Mouse (Mus musculus) myocyte (in vitro differentiated cells): ENCODE measurements around the gene Otx1. TPM values are rescaled to one million over a fixed set of nuclear protein-coding genes. Genes with fewer than 3 reads are reported as not detected.

Experiments
- H3K27me3 ChIP-seq: one replicate; pipeline ENCODE4 v1.6.1; 2011; ENCODE audit not compliant: control insufficient read depth, insufficient read depth, insufficient read length
- H3K36me3 ChIP-seq: one replicate; pipeline ENCODE4 v1.6.1; 2011; ENCODE audit not compliant: control insufficient read depth, insufficient read depth
- H3K4me2 ChIP-seq: one replicate; pipeline ENCODE4 v1.6.1; 2011; ENCODE audit warnings: low read depth, control low read depth
- H3K4me3 ChIP-seq: one replicate; pipeline ENCODE4 v1.5.1; 2011; ENCODE audit warnings: mild to moderate bottlenecking, control low read depth, moderate library complexity
- H3K79me2 ChIP-seq: one replicate; pipeline ENCODE4 v1.6.1; 2011; ENCODE audit not compliant: control insufficient read depth, insufficient read depth
- H3ac ChIP-seq: one replicate; pipeline ENCODE4 v1.6.1; 2011; ENCODE audit not compliant: control insufficient read depth, insufficient read length
- CEBPB ChIP-seq: IDR thresholded peaks from 2 replicates; pipeline ENCODE4 v1.6.1; 2011; ENCODE audit warnings: mild to moderate bottlenecking, moderate library complexity; ENCODE audit not compliant: poor library complexity, insufficient read depth, severe bottlenecking
- E2F4 ChIP-seq: IDR thresholded peaks from one replicate; pipeline ENCODE4 v1.6.1; 2011; ENCODE audit warnings: mild to moderate bottlenecking, control low read depth, moderate library complexity; ENCODE audit not compliant: insufficient read depth
- MAX ChIP-seq: IDR thresholded peaks from one replicate; pipeline ENCODE4 v1.6.1; 2011; ENCODE audit warnings: low read depth, mild to moderate bottlenecking, control low read depth
- MYOD1 ChIP-seq, 3 experiments: IDR thresholded peaks; one replicate each; pipeline ENCODE4 v1.6.1; 2011; ENCODE audit warnings: control low read depth in 2 of 3, low read depth in 2 of 3, mild to moderate bottlenecking in 2 of 3, moderate library complexity in 1 of 3; ENCODE audit not compliant: insufficient read length in 2 of 3, control insufficient read depth in 1 of 3
- MYOG ChIP-seq, 3 experiments: IDR thresholded peaks; one replicate each; pipeline ENCODE4 v1.6.1; 2011; ENCODE audit warnings: control low read depth in 2 of 3, low read depth in 2 of 3, mild to moderate bottlenecking in 2 of 3; ENCODE audit not compliant: insufficient read length in 2 of 3, control insufficient read depth in 1 of 3, insufficient read depth in 1 of 3
- POLR2A ChIP-seq: IDR thresholded peaks from one replicate; pipeline ENCODE4 v1.6.1; 2011; ENCODE audit warnings: low read depth, mild to moderate bottlenecking, control low read depth, moderate library complexity; ENCODE audit not compliant: insufficient read length
- POLR2AphosphoS2 ChIP-seq: IDR thresholded peaks from one replicate; pipeline ENCODE4 v1.6.1; 2011; ENCODE audit warnings: low read depth, control low read depth; ENCODE audit not compliant: insufficient read length
- REST ChIP-seq: IDR thresholded peaks from one replicate; pipeline ENCODE4 v1.6.1; 2011; ENCODE audit warnings: mild to moderate bottlenecking, control low read depth, moderate library complexity; ENCODE audit not compliant: insufficient read depth, insufficient read length
- SRF ChIP-seq: IDR thresholded peaks from one replicate; pipeline ENCODE4 v1.6.1; 2011; ENCODE audit warnings: low read depth; ENCODE audit not compliant: control insufficient read depth, insufficient read length
- TCF12 ChIP-seq: IDR thresholded peaks from one replicate; pipeline ENCODE4 v1.6.1; 2011; ENCODE audit warnings: mild to moderate bottlenecking, control low read depth; ENCODE audit not compliant: poor library complexity, insufficient read depth, severe bottlenecking
- TCF3 ChIP-seq: IDR thresholded peaks from one replicate; pipeline ENCODE4 v1.6.1; 2011; ENCODE audit warnings: low read depth, control low read depth; ENCODE audit not compliant: insufficient read length
- USF1 ChIP-seq: IDR thresholded peaks from one replicate; pipeline ENCODE4 v1.6.1; 2011; ENCODE audit warnings: low read depth, mild to moderate bottlenecking, control low read depth, moderate library complexity
- polyA plus RNA-seq: library from polyadenylated mRNA; unstranded; fragments of >200 nt; fragmentation: generic; extraction: Trizol; gene quantifications from one replicate; pipeline ENCODE4 v1.2.1, GENCODE M21; 2012; ENCODE audit warnings: missing spikeins

The Otx1 gene
- polyA plus RNA-seq, 1 experiment, result 0.72 TPM

DNA sequence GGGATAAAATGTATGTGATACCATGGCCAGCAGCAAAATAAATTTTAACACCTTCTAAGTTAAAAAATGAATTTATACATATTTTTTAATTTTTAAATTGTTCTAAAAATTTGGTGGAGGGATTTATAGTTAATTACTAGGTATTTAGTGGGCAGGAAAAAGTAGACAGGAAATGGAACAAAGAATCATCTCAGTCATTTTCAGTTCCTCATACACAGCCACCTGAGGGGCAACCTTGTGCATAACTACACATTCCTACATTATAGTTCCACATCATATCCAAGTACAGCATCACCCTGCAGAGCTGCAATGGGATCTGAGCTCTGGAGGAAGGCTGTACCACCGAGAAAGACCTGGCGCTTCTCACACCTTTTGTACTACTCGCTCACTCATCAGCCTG lies 33.8 kb downstream of the Otx1 start:
- TF ChIP-seq SRF (no peak), POLR2AphosphoS2 (no peak), USF1 (no peak), MYOG (IDR thresholded peaks at IDR 0.05; ENCODE audit: control insufficient read depth in 1 of 3, insufficient read depth in 1 of 3, insufficient read length in 2 of 3, low read depth in 2 of 3) (no peak), MYOD1 (IDR thresholded peaks at IDR 0.05; ENCODE audit: control insufficient read depth in 1 of 3, insufficient read length in 2 of 3, low read depth in 2 of 3) (no peak), MAX (no peak), TCF3 (no peak), REST (no peak)
- H3K79me2 ChIP-seq, result no peaks in the 10 kb centered on the region
- no peak overlapping the region for H3K4me3 ChIP-seq
- H3K36me3 ChIP-seq, result no peaks in the 10 kb centered on the region
- H3K4me2 ChIP-seq, result no peak overlapping the region
- H3K27me3 ChIP-seq, result no peaks in the 10 kb centered on the region
- H3ac ChIP-seq, result no peak overlapping the region

DNA sequence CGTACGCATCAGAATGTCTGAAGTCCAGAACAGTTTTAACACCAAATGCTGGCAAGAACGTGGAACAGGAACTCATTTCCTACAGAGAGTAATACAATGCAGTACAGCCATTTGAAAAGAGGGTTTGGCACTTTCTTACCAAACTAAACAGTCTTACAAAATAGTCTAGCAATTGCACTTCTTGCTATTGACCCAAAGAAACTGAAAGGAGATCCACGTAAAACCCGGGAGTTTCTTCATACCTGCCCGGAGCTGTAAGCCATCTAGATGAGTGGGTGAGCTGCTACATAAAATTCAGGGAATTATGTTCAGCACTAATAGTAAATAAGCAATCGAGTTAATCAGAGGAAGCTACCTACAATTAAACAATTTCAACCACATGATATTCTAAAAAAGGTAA lies 47.5 kb downstream of the Otx1 start:
- H3ac ChIP-seq, result no peak overlapping the region
- no peaks in the 10 kb centered on the region for H3K27me3 ChIP-seq
- no peaks in the 10 kb centered on the region for H3K36me3 ChIP-seq
- TF ChIP-seq MAX (no peak), TCF12 (no peak), POLR2A (no peak), TCF3 (no peak), E2F4 (no peak), MYOD1 (IDR thresholded peaks at IDR 0.05; ENCODE audit: control insufficient read depth in 1 of 3, insufficient read length in 2 of 3, low read depth in 2 of 3) (no peak), POLR2AphosphoS2 (no peak), SRF (no peak), CEBPB (no peak), USF1 (no peak), REST (no peak), MYOG (IDR thresholded peaks at IDR 0.05; ENCODE audit: control insufficient read depth in 1 of 3, insufficient read depth in 1 of 3, insufficient read length in 2 of 3, low read depth in 2 of 3) (no peak)
- no peaks in the 10 kb centered on the region for H3K79me2 ChIP-seq
- H3K4me3 ChIP-seq, result no peak overlapping the region
- no peak overlapping the region for H3K4me2 ChIP-seq

DNA sequence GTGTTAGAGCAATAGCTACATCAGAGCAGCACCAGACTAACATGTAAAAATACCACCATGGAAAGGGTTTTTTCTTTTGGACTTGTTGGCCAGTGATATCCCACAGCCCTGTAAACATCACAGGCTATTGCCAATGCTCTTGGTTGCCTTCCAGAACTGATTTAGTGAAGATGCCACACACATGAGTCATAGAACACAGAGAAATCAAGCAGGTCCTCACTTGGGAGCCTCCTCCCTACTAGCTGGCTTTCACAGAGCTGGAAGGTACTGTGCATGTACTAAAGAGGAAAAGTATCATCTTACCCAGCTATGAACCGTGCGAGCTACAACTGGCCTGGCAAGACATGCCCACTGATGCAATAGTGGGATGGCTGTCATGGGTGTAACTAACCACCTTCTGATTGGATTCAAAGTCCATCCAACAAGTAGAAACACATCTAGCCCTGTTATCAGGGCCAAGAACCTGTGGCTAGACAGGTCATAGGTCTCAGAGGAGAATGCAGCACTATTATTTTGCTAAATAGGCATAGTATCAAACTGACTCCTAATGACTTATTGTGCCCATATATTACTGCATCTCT lies 51.0 kb downstream of the Otx1 start:
- Histone ChIP-seq H3K27me3 (no peaks in the 10 kb centered on the region), H3K79me2 (no peaks in the 10 kb centered on the region), H3ac (no peak overlapping the region), H3K4me2 (no peak overlapping the region), H3K4me3 (no peak overlapping the region), H3K36me3 (no peaks in the 10 kb centered on the region)
- TF ChIP-seq E2F4, result no peak
- TF ChIP-seq USF1, result no peak
- peak; percentile 79 for TF ChIP-seq CEBPB
- TF ChIP-seq MYOD1 (IDR thresholded peaks at IDR 0.05; ENCODE audit: control insufficient read depth in 1 of 3, insufficient read length in 2 of 3, low read depth in 2 of 3), result peak in 1 of 3 experiments; percentile 9

DNA sequence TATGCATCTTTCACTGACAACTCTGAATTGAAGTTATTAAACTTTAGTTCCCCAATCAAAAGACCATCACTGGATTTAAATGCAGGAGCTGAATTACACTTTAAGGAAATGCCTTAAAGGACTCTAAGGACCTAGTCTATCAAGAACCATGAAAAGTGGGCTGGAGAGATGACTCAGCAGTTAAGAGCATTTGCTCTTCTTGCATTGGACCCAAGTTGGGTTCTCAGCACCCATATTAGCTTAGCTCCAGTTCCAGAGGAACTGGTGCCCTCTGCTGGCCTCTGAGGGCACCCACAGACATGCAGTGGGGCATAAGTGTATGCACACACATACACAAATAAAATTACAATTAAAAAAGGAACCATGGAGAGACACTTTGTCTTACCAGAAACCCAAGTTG lies 52.6 kb downstream of the Otx1 start:
- Histone ChIP-seq H3K4me2 (no peak overlapping the region), H3K79me2 (no peaks in the 10 kb centered on the region), H3K36me3 (no peaks in the 10 kb centered on the region), H3ac (no peak overlapping the region), H3K4me3 (no peak overlapping the region), H3K27me3 (no peaks in the 10 kb centered on the region)
- TF ChIP-seq POLR2AphosphoS2 (no peak), REST (no peak), MAX (no peak), USF1 (no peak), POLR2A (no peak), TCF3 (no peak), SRF (no peak), MYOD1 (IDR thresholded peaks at IDR 0.05; ENCODE audit: control insufficient read depth in 1 of 3, insufficient read length in 2 of 3, low read depth in 2 of 3) (no peak), CEBPB (no peak), E2F4 (no peak), TCF12 (no peak), MYOG (IDR thresholded peaks at IDR 0.05; ENCODE audit: control insufficient read depth in 1 of 3, insufficient read depth in 1 of 3, insufficient read length in 2 of 3, low read depth in 2 of 3) (no peak)
